Mouse (Mus musculus) Muller cell, postnatal 12 days (primary cell): ENCODE measurements around the gene Tuba1a.
"Not testable (repeated sequence)": the region's sequence is repeated elsewhere in the genome, so short reads cannot be mapped to it uniquely, and the experiment has no call there.

Source experiments
- DNase-seq: peaks from one replicate; pipeline ENCODE4 v3.0.0-alpha.2; 2015; ENCODE audit errors: inconsistent ontology term

The Tuba1a gene

GRCm38 (mm10) chr15:98985240-98985981 lies 31.9 kb upstream of the Tuba1a start:
- DNase-seq: peak; percentile 89

- DNase-seq: peak; percentile 69
Observed at GRCm38 (mm10) chr15:98984681-98985080, 31.2 kb upstream of the Tuba1a start.

GRCm38 (mm10) chr15:98983431-98984081 lies 30.1 kb upstream of the Tuba1a start:
- DNase-seq: peak; percentile 87

GRCm38 (mm10) chr15:98982100-98982499 lies 28.6 kb upstream of the Tuba1a start:
- DNase-seq: peak; percentile 29

- no peak for DNase-seq
Observed at GRCm38 (mm10) chr15:98980012-98980614, 26.6 kb upstream of the Tuba1a start.

- DNase-seq: no peak
Observed at GRCm38 (mm10) chr15:98978409-98979172, 25.1 kb upstream of the Tuba1a start.

GRCm38 (mm10) chr15:98977759-98978408 lies 24.4 kb upstream of the Tuba1a start:
- peak; percentile 85 for DNase-seq

GRCm38 (mm10) chr15:98976763-98977758 lies 23.6 kb upstream of the Tuba1a start:
- peak; percentile 72 for DNase-seq

- DNase-seq: no peak
Observed at GRCm38 (mm10) chr15:98973015-98973614, 19.6 kb upstream of the Tuba1a start.

GRCm38 (mm10) chr15:98971576-98972320 lies 18.2 kb upstream of the Tuba1a start:
- DNase-seq: not testable (repeated sequence)

GRCm38 (mm10) chr15:98971111-98971510 lies 17.6 kb upstream of the Tuba1a start:
- DNase-seq: no peak

GRCm38 (mm10) chr15:98969372-98970101 lies 16.0 kb upstream of the Tuba1a start:
- DNase-seq: peak; percentile 80

- DNase-seq: peak; percentile 97
Observed at GRCm38 (mm10) chr15:98968701-98969371, 15.3 kb upstream of the Tuba1a start.

- no peak for DNase-seq
Observed at GRCm38 (mm10) chr15:98959531-98959930, 6.0 kb upstream of the Tuba1a start.

- no peak for DNase-seq
Observed at GRCm38 (mm10) chr15:98958901-98959420, 5.5 kb upstream of the Tuba1a start.

GRCm38 (mm10) chr15:98957475-98957874 lies 4.0 kb upstream of the Tuba1a start:
- no peak for DNase-seq

- DNase-seq: no peak
Observed at GRCm38 (mm10) chr15:98956000-98956399, 2.5 kb upstream of the Tuba1a start.

GRCm38 (mm10) chr15:98955324-98955723 lies 1.8 kb upstream of the Tuba1a start:
- no peak for DNase-seq
